Mouse (Mus musculus) heart, embryonic 11.5 days (tissue): Measurements from ENCODE around the gene Clcn1. TPM values are rescaled to one million over a fixed set of nuclear protein-coding genes. Genes with fewer than 3 reads are reported as not detected.

Experiments used
- ATAC-seq: fragments of 200-750 bp; cut with Nextera tagmentation; replicated peaks from 2 replicates; pipeline ENCODE4 v1.8.0; 2017; ENCODE audit warnings: moderate library complexity; ENCODE audit not compliant: insufficient number of reproducible peaks, low FRiP score, low TSS enrichment
- H3K27ac ChIP-seq: fragments of 300-500 bp; sonication (generic); 2 replicates; pipeline ENCODE4 v1.5.1; 2014; ENCODE audit warnings: mild to moderate bottlenecking, low read depth, low read length
- H3K27me3 ChIP-seq: fragments of 300-500 bp; sonication (generic); 2 replicates; pipeline ENCODE4 v1.6.1; 2014; ENCODE audit warnings: mild to moderate bottlenecking, low read length, mixed read lengths; ENCODE audit not compliant: control insufficient read depth, insufficient read depth
- H3K36me3 ChIP-seq: fragments of 300-500 bp; sonication (generic); 2 replicates; pipeline ENCODE4 v1.6.1; 2014; ENCODE audit warnings: mild to moderate bottlenecking, low read length, moderate library complexity, mixed read lengths; ENCODE audit not compliant: control insufficient read depth, insufficient read depth
- H3K4me1 ChIP-seq: fragments of 300-500 bp; sonication (generic); 2 replicates; pipeline ENCODE4 v1.6.1; 2014; ENCODE audit warnings: low read length; ENCODE audit not compliant: control insufficient read depth, insufficient read depth
- H3K4me2 ChIP-seq: fragments of 300-500 bp; sonication (generic); 2 replicates; pipeline ENCODE4 v1.6.1; 2014; ENCODE audit warnings: mild to moderate bottlenecking, moderate library complexity
- H3K4me3 ChIP-seq: fragments of 300-500 bp; sonication (generic); 2 replicates; pipeline ENCODE4 v1.5.1; 2014; ENCODE audit warnings: low read depth, low read length
- H3K9ac ChIP-seq: fragments of 300-500 bp; sonication (generic); 2 replicates; pipeline ENCODE4 v1.6.1; 2014; ENCODE audit warnings: mild to moderate bottlenecking, low read depth, low read length, moderate library complexity
- H3K9me3 ChIP-seq: fragments of 300-500 bp; sonication (generic); replicated peaks from 2 replicates; pipeline ENCODE4 v1.6.1; 2016; ENCODE audit warnings: low read length; ENCODE audit not compliant: control insufficient read depth
- WGBS: fragments of 180-500 bp; shearing (Covaris S2); extraction: QIAGEN DNeasy Blood & Tissue Kit; methylation state at CpG from one replicate; pipeline ENCODE4 v1.1.7; 2014; ENCODE audit not compliant: insufficient replicate concordance; 5-methylcytosine and 5-hydroxymethylcytosine counted together
- polyA plus RNA-seq: library from polyadenylated mRNA; unstranded; fragments of >200 nt; fragmentation: Nextera tagmentation; extraction: Ambion mirVana; gene quantifications from 2 replicates; pipeline ENCODE4 v1.2.1, GENCODE M21; 2014

The Clcn1 gene
- polyA plus RNA-seq, 1 experiment from 2014 or later = 0.82 TPM

DNA sequence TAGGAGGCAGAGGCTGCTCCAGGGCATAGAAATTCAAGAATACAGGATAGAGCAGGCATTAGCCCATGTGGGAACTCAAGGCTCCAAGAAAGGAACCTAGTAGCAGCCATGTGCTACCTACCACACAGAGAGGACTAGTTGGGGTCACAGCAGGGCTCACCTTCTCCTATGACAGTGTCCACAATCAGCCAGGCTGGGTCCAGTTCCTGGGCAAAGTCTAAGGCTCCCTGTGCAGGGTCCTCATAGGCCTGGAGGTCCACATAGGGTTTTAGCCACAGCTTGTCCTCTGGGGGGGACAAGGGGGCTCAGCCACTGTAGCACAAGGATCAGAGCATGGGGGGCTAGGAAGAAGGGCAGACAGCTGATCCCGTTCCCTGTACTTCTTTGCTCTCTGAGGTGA, 76.0 kb downstream of the Clcn1 start:
- Histone ChIP-seq H3K4me3 (no peak overlapping the region), H3K9ac (peak overlapping the region; percentile 34; the same call in 1 of the 2 replicates), H3K27ac (peak overlapping the region; percentile 41; the same call in 1 of the 2 replicates), H3K4me1 (peaks cover 38% of the 10 kb centered on the region), H3K27me3 (no peaks in the 10 kb centered on the region), H3K36me3 (peaks cover 20% of the 10 kb centered on the region), H3K4me2 (no peak overlapping the region), H3K9me3 (no peaks in the 10 kb centered on the region)
- ATAC-seq = no peak
- 62% methylated on average over 1 of the region's 1 CpGs for WGBS

DNA sequence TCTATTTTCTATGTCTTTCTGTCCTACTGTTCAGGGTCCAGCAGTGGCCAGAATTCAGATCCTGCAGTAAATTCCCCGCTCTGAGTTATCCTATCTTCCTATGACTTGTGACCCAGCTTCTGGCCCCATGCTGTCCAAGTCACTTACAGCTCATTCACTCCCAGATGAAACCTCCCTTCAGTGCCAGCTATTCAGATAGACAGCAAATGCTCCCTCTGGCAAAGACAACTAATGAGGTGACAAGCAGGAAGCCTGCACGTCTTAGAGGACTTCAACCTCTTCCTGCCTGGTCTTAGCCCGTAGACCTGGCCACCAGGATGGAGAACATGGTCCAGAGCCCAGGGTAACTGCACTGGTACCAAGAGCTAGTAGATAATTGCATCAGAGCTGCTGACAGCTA, 76.5 kb downstream of the Clcn1 start:
- no peak overlapping the region for H3K9ac ChIP-seq
- H3K27me3 ChIP-seq = no peaks in the 10 kb centered on the region
- no peak overlapping the region for H3K4me3 ChIP-seq
- H3K27ac ChIP-seq = no peak overlapping the region
- WGBS = 35% methylated on average over 3 of the region's 3 CpGs
- ATAC-seq = no peak
- peaks cover 33% of the 10 kb centered on the region for H3K4me1 ChIP-seq
- no peaks in the 10 kb centered on the region for H3K9me3 ChIP-seq
- H3K36me3 ChIP-seq = peaks cover 15% of the 10 kb centered on the region
- H3K4me2 ChIP-seq = no peak overlapping the region

DNA sequence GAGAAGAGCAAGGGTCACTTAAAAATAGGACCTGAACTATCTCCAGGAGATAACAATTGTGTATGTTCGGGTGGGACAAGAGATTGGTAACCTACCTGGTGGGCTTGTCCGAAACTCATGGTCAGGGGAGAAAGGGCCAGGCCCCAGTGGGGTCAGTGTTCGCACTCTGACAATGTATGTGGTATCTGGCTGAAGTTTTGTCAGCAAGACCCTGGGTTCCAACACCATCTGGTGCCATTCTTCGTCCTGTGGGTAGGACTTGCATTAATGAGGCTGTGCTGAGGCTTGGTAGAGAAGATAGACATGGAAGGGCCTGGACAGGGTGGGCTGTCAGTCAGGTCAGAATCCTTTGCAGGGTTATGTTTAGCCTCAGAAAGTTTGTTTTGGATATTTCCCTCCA, 77.6 kb downstream of the Clcn1 start:
- H3K4me2 ChIP-seq = no peak overlapping the region
- no peaks in the 10 kb centered on the region for H3K9me3 ChIP-seq
- H3K27ac ChIP-seq = no peak overlapping the region
- H3K4me3 ChIP-seq = no peak overlapping the region
- peaks cover 30% of the 10 kb centered on the region for H3K4me1 ChIP-seq
- H3K9ac ChIP-seq = no peak overlapping the region
- no peak for ATAC-seq
- 63% methylated on average over 4 of the region's 4 CpGs for WGBS
- peaks cover 10% of the 10 kb centered on the region; the same call in 1 of the 2 replicates for H3K36me3 ChIP-seq
- H3K27me3 ChIP-seq = no peaks in the 10 kb centered on the region

DNA sequence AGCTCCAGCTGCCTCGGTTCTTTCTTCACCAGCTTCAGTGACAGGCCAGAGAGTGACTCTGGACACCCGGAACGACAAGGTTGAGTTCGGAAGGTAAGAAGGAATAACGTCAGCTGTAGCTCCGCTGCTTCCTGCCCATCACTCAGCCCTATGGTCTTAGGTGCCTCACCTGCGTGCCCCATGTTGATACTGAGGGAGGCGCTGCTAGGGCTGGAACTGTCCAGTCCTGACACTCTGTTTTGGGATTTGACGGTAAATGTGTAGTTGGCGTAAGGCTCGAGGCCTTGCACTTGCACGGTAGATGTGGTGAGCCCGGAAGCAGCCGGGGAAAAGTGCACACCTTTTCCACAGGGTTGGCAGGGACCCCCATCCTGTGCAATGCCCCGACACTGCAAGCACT, 78.1 kb downstream of the Clcn1 start:
- WGBS = 84% methylated on average over 15 of the region's 15 CpGs
- H3K36me3 ChIP-seq = peaks cover 10% of the 10 kb centered on the region; the same call in 1 of the 2 replicates
- no peak overlapping the region for H3K4me3 ChIP-seq
- no peak overlapping the region for H3K9ac ChIP-seq
- no peaks in the 10 kb centered on the region for H3K27me3 ChIP-seq
- H3K27ac ChIP-seq = no peak overlapping the region
- H3K4me1 ChIP-seq = peaks cover 28% of the 10 kb centered on the region
- ATAC-seq = no peak
- no peak overlapping the region for H3K4me2 ChIP-seq
- H3K9me3 ChIP-seq = no peaks in the 10 kb centered on the region

DNA sequence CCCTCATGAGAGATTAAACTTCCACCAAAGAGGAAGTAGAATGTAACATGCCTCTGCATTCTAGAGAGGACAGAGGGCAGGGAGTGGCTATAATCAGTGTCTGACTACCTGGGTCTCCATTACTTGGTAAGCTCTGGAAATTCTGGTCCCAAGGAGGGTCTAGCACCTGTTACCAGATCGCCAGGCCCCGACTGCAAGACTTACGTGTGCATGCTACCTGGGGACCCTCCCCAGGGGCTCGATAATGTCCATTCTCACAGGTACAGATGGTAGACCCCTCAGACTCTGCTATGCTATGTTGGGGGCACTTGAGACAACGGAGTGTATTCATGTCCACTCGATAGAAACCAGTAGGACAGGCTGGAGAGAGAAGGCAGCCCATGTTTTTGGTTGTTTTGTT, 78.7 kb downstream of the Clcn1 start:
- H3K9me3 ChIP-seq = no peaks in the 10 kb centered on the region
- H3K9ac ChIP-seq = no peak overlapping the region
- H3K4me2 ChIP-seq = no peak overlapping the region
- WGBS = 89% methylated on average over 6 of the region's 6 CpGs
- peaks cover 8% of the 10 kb centered on the region; the same call in 1 of the 2 replicates for H3K36me3 ChIP-seq
- H3K4me1 ChIP-seq = peaks cover 25% of the 10 kb centered on the region
- H3K4me3 ChIP-seq = no peak overlapping the region
- H3K27me3 ChIP-seq = no peaks in the 10 kb centered on the region
- ATAC-seq = no peak
- no peak overlapping the region for H3K27ac ChIP-seq

Other genes with a start within 250 kb of the Clcn1 start
- not detected in 2 replicates for gene Sva, start 248.3 kb upstream of the Clcn1 start, polyA plus RNA-seq
- gene Tas2r139, start 145.7 kb upstream of the Clcn1 start, polyA plus RNA-seq = not detected in 2 replicates
- gene Tas2r144, start 71.4 kb upstream of the Clcn1 start, polyA plus RNA-seq = not detected in 2 replicates
- gene Gstk1, start 40.8 kb upstream of the Clcn1 start, polyA plus RNA-seq = 13.4 and 14.7 TPM in 2 replicates
- 0.51 TPM in 1 of 2 replicates, not detected in the other for gene Tmem139, start 24.7 kb upstream of the Clcn1 start, polyA plus RNA-seq
- 34.4 and 34.7 TPM in 2 replicates for gene Casp2, start 21.7 kb upstream of the Clcn1 start, polyA plus RNA-seq
- gene Fam131b, start 38.0 kb downstream of the Clcn1 start, polyA plus RNA-seq = 0.23 and 0.25 TPM in 2 replicates
- 159 and 177 TPM in 2 replicates for gene Zyx, start 62.9 kb downstream of the Clcn1 start, polyA plus RNA-seq
- gene Epha1, start 86.6 kb downstream of the Clcn1 start, polyA plus RNA-seq = 1.7 and 2.3 TPM in 2 replicates
- not detected in 2 replicates for gene Tas2r143, start 113.6 kb downstream of the Clcn1 start, polyA plus RNA-seq
- gene Tas2r135, start 118.7 kb downstream of the Clcn1 start, polyA plus RNA-seq = not detected in 2 replicates
- not detected in 2 replicates for gene Tas2r126, start 147.8 kb downstream of the Clcn1 start, polyA plus RNA-seq
- gene Olfr458, start 178.5 kb downstream of the Clcn1 start, polyA plus RNA-seq = not detected in 2 replicates
- not detected in 2 replicates for gene Olfr457, start 189.7 kb downstream of the Clcn1 start, polyA plus RNA-seq
- gene Olfr456, start 200.5 kb downstream of the Clcn1 start, polyA plus RNA-seq = not detected in 2 replicates